Mouse (Mus musculus) neutrophil, adult 5-6 weeks (primary cell): ENCODE data around the gene Tmem240. TPM values are rescaled to one million over a fixed set of nuclear protein-coding genes. Genes with fewer than 3 reads are reported as not detected.
"Not testable (repeated sequence)": the region's sequence is repeated elsewhere in the genome, so short reads cannot be mapped to it uniquely, and the experiment has no call there.

Experiments
- ATAC-seq: fragments of 151-379, 151-347 bp; 2 replicates; pipeline ENCODE4 v1.8.0; 2017; ENCODE audit warnings: mild to moderate bottlenecking, moderate TSS enrichment; ENCODE audit not compliant: insufficient number of reproducible peaks, poor library complexity, low FRiP score, severe bottlenecking; ENCODE audit errors: extremely low read depth
- total RNA-seq: library from RNA; stranded (forward); fragments of 200-1000 nt; gene quantifications from 2 replicates; pipeline ENCODE4 v1.2.3, GENCODE M21; 2017

Tmem240 gene
- total RNA-seq, 1 experiment from 2014 or later, result 0.12 TPM

GRCm38 (mm10) chr4:155727993-155728392, 6.6 kb upstream of the Tmem240 start:
- ATAC-seq, result no peak

- ATAC-seq, result no peak
Observed at GRCm38 (mm10) chr4:155733267-155733666, 1.3 kb upstream of the Tmem240 start.

GRCm38 (mm10) chr4:155734951-155735702, 527 bp downstream of the Tmem240 start:
- no peak for ATAC-seq

GRCm38 (mm10) chr4:155735788-155736187, 1.2 kb downstream of the Tmem240 start:
- no peak for ATAC-seq

GRCm38 (mm10) chr4:155736421-155736820, 1.8 kb downstream of the Tmem240 start:
- no peak for ATAC-seq

- no peak for ATAC-seq
Observed at GRCm38 (mm10) chr4:155738262-155738661, 3.7 kb downstream of the Tmem240 start.

- no peak for ATAC-seq
Observed at GRCm38 (mm10) chr4:155739152-155739551, 4.6 kb downstream of the Tmem240 start.

GRCm38 (mm10) chr4:155739741-155740636, 5.4 kb downstream of the Tmem240 start:
- ATAC-seq, result no peak

GRCm38 (mm10) chr4:155740681-155741080, 6.1 kb downstream of the Tmem240 start:
- not testable (repeated sequence) for ATAC-seq

GRCm38 (mm10) chr4:155742684-155743083, 8.1 kb downstream of the Tmem240 start:
- no peak for ATAC-seq

- no peak for ATAC-seq
Observed at GRCm38 (mm10) chr4:155744474-155744873, 9.9 kb downstream of the Tmem240 start.

- ATAC-seq, result no peak
Observed at GRCm38 (mm10) chr4:155745136-155745535, 10.5 kb downstream of the Tmem240 start.

- ATAC-seq, result no peak
Observed at GRCm38 (mm10) chr4:155746036-155746548, 11.5 kb downstream of the Tmem240 start.

- ATAC-seq, result no peak
Observed at GRCm38 (mm10) chr4:155746575-155747490, 12.2 kb downstream of the Tmem240 start.

- ATAC-seq, result no peak
Observed at GRCm38 (mm10) chr4:155757011-155757410, 22.4 kb downstream of the Tmem240 start.

- 0 out of 2 replicates have a peak, but pooled peaks have one; percentile 25 for ATAC-seq
Observed at GRCm38 (mm10) chr4:155759862-155760612, 25.4 kb downstream of the Tmem240 start.

- peak; percentile 98 for ATAC-seq
Observed at GRCm38 (mm10) chr4:155760613-155761355, 26.2 kb downstream of the Tmem240 start, which contains the start of gene Atad3a. Atad3a (minus strand) TSS chr4:155761093.
